Mouse (Mus musculus) intestine, embryonic 14.5 days (tissue): ENCODE results near the gene Dock1. TPM values are rescaled to one million over a fixed set of nuclear protein-coding genes. Genes with fewer than 3 reads are reported as not detected.

Experiments
- ATAC-seq: fragments of 200-750 bp; cut with Nextera tagmentation; replicated peaks from 2 replicates; pipeline ENCODE4 v1.8.0; 2017; ENCODE audit warnings: low read depth, moderate number of reproducible peaks, moderate TSS enrichment, moderate library complexity; ENCODE audit not compliant: low FRiP score, low TSS enrichment
- DNase-seq: peaks from one replicate; pipeline ENCODE4 v3.0.0-alpha.2; 2018; ENCODE audit warnings: low spot score
- H3K27ac ChIP-seq: fragments of 300-500 bp; sonication (generic); 2 replicates; pipeline ENCODE4 v1.5.1; 2014; ENCODE audit warnings: low read depth, mild to moderate bottlenecking, control low read depth
- H3K27me3 ChIP-seq: fragments of 300-500 bp; sonication (generic); replicated peaks from 2 replicates; pipeline ENCODE4 v1.6.1; 2014; ENCODE audit warnings: low read length, control low read depth; ENCODE audit not compliant: control insufficient read depth, insufficient read depth
- H3K36me3 ChIP-seq: fragments of 300-500 bp; sonication (generic); 2 replicates; pipeline ENCODE4 v1.6.1; 2014; ENCODE audit warnings: low read length, control low read depth; ENCODE audit not compliant: control insufficient read depth, insufficient read depth
- H3K4me1 ChIP-seq: fragments of 300-500 bp; sonication (generic); replicated peaks from 2 replicates; pipeline ENCODE4 v1.6.1; 2014; ENCODE audit warnings: low read length, control low read depth, mixed read lengths; ENCODE audit not compliant: control insufficient read depth, insufficient read depth
- H3K4me2 ChIP-seq: fragments of 300-500 bp; sonication (generic); 2 replicates; pipeline ENCODE4 v1.6.1; 2014; ENCODE audit warnings: low read length
- H3K4me3 ChIP-seq: fragments of 300-500 bp; sonication (generic); 2 replicates; pipeline ENCODE4 v1.5.1; 2014; ENCODE audit warnings: low read depth, low read length, control low read depth, mixed read lengths
- H3K9ac ChIP-seq: fragments of 300-500 bp; sonication (generic); 2 replicates; pipeline ENCODE4 v1.6.1; 2014; ENCODE audit warnings: mild to moderate bottlenecking, low read length
- H3K9me3 ChIP-seq: fragments of 300-500 bp; sonication (generic); 2 replicates; pipeline ENCODE4 v1.6.1; 2016; ENCODE audit warnings: low read length, control low read depth; ENCODE audit not compliant: control insufficient read depth
- WGBS: fragments of 180-500 bp; shearing (Covaris S2); extraction: QIAGEN DNeasy Blood & Tissue Kit; methylation state at CpG from one replicate; pipeline ENCODE4 v1.1.7; 2014; 5-methylcytosine and 5-hydroxymethylcytosine counted together
- polyA plus RNA-seq: library from polyadenylated mRNA; unstranded; fragments of >200 nt; fragmentation: Nextera tagmentation; extraction: Ambion mirVana; gene quantifications from 2 replicates; pipeline ENCODE4 v1.2.1, GENCODE M21; 2014

Dock1 gene
- polyA plus RNA-seq, 1 experiment from 2014 or later, result 37.9 TPM

GRCm38 (mm10) chr7:135139153-135139612 lies 468.7 kb downstream of the Dock1 start:
- 58% methylated on average over 5 of the region's 5 CpGs for WGBS
- H3K4me2 ChIP-seq, result no peak overlapping the region
- H3K36me3 ChIP-seq, result peaks cover 53% of the 10 kb centered on the region
- DNase-seq (no peak), ATAC-seq (no peak)
- H3K9ac ChIP-seq, result no peak overlapping the region
- no peak overlapping the region for H3K27ac ChIP-seq
- H3K27me3 ChIP-seq, result no peaks in the 10 kb centered on the region
- no peak overlapping the region for H3K4me3 ChIP-seq
- H3K4me1 ChIP-seq, result no peaks in the 10 kb centered on the region
- H3K9me3 ChIP-seq, result no peaks in the 10 kb centered on the region

DNA sequence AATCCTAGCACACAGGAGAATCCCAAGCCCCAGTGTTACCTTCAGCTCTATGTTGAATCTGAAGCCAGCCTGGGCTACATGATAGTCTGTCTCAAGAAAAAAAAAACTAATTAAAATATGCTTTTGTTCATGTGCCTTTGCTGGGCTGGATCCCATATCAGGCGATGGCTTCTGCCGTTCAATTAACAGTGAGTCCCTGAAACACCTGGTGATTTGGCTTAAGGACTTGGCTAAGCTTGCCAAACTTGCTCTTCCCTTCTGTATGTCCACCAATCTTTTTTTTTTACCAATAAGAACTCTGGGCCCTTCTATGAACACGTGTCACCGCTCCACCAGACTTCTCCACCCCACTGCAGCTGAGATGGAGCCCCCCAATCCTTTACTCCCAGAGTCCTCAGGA lies 474.3 kb downstream of the Dock1 start:
- WGBS, result 96% methylated on average over 4 of the region's 4 CpGs
- no peaks in the 10 kb centered on the region for H3K4me1 ChIP-seq
- no peaks in the 10 kb centered on the region for H3K9me3 ChIP-seq
- peaks cover 52% of the 10 kb centered on the region for H3K36me3 ChIP-seq
- ATAC-seq (no peak), DNase-seq (no peak)
- no peaks in the 10 kb centered on the region for H3K27me3 ChIP-seq
- H3K27ac ChIP-seq, result no peak overlapping the region
- H3K4me2 ChIP-seq, result no peak overlapping the region
- H3K4me3 ChIP-seq, result no peak overlapping the region
- H3K9ac ChIP-seq, result no peak overlapping the region

- no peak overlapping the region for H3K4me2 ChIP-seq
- no peak for ATAC-seq
- H3K9me3 ChIP-seq, result no peaks in the 10 kb centered on the region
- peaks cover 22% of the 10 kb centered on the region for H3K36me3 ChIP-seq
- 83% methylated on average over 2 of the region's 2 CpGs for WGBS
- no peak overlapping the region for H3K4me3 ChIP-seq
- H3K9ac ChIP-seq, result no peak overlapping the region
- no peaks in the 10 kb centered on the region for H3K4me1 ChIP-seq
- no peaks in the 10 kb centered on the region for H3K27me3 ChIP-seq
- no peak overlapping the region for H3K27ac ChIP-seq
- no peak for DNase-seq
These were observed 480.5 kb downstream of the Dock1 start for GRCm38 (mm10) chr7:135150926-135151325.

GRCm38 (mm10) chr7:135157571-135157970 lies 487.1 kb downstream of the Dock1 start:
- Histone ChIP-seq H3K27me3 (no peaks in the 10 kb centered on the region), H3K36me3 (peaks cover 25% of the 10 kb centered on the region), H3K4me3 (no peak overlapping the region), H3K27ac (no peak overlapping the region), H3K9me3 (no peaks in the 10 kb centered on the region), H3K9ac (no peak overlapping the region), H3K4me1 (no peaks in the 10 kb centered on the region), H3K4me2 (no peak overlapping the region)
- ATAC-seq, result no peak
- 87% methylated on average over 5 of the region's 5 CpGs for WGBS
- no peak for DNase-seq

DNA sequence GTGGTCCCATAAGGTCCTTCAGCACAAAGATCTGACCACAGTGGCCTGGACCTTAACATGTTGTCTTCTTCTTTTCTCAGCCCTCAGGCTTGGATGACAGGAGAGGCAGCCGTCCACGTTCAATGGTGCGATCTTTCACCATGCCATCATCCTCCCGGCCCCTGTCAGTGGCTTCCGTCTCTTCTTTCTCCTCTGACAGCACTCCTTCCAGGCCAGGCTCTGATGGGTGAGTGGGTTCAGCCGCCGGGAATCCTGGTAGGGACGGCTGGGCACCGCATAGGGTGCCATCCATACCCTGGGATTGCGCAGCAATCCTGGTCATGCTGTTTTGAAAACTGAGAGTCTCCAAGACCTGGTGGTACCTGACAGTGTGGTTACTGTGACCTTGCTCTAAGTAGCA lies 487.9 kb downstream of the Dock1 start:
- Histone ChIP-seq H3K9me3 (no peaks in the 10 kb centered on the region), H3K27me3 (no peaks in the 10 kb centered on the region), H3K36me3 (peaks cover 33% of the 10 kb centered on the region), H3K9ac (no peak overlapping the region), H3K27ac (no peak overlapping the region), H3K4me3 (no peak overlapping the region), H3K4me2 (no peak overlapping the region), H3K4me1 (no peaks in the 10 kb centered on the region)
- ATAC-seq, result no peak
- WGBS, result 93% methylated on average over 10 of the region's 10 CpGs
- no peak for DNase-seq

DNA sequence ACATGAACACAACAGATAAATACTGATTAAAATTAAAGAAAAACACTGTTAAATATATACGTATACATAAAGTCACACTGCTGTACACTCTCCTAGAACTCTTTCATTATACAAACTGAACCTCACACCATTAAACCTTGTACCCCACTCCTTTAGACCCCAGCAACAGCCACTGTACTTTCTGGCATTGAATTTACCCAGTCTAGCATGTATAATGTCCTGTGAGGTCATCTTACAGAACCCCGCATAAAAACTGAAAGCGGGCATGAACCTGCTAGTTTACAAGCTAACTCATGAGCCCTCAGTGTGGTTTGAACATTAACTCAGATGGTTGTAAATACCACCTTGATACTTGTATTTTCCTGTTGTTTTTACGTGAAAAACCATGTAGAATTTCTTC lies 489.2 kb downstream of the Dock1 start:
- ATAC-seq (no peak), DNase-seq (no peak)
- WGBS, result 81% methylated on average over 4 of the region's 4 CpGs
- H3K9ac ChIP-seq, result no peak overlapping the region
- H3K4me3 ChIP-seq, result no peak overlapping the region
- H3K27me3 ChIP-seq, result no peaks in the 10 kb centered on the region
- no peak overlapping the region for H3K27ac ChIP-seq
- H3K4me2 ChIP-seq, result no peak overlapping the region
- H3K4me1 ChIP-seq, result no peaks in the 10 kb centered on the region
- H3K36me3 ChIP-seq, result peaks cover 44% of the 10 kb centered on the region
- H3K9me3 ChIP-seq, result no peaks in the 10 kb centered on the region

DNA sequence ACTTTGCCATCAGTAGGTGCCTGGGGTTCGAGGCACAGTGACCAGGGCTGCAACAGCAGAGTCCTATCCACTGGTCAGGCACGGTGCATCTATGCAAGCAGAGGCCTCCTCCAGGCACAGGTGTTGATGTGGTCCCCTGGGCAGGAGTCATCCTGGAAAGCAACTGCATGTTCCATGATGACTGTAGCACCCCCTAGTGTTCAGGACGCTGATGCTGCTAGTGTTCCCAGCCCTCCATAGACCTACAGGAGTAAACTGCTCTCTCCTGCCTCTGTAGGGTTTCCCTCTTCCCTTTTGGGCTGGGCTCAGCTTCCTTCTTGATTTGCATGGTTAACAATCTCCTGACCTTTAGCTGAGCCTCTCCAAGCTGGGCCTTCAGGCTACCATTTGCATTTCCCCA lies 494.7 kb downstream of the Dock1 start:
- no peaks in the 10 kb centered on the region for H3K27me3 ChIP-seq
- DNase-seq (peak; percentile 65), ATAC-seq (no peak)
- WGBS, result 44% methylated on average over 3 of the region's 3 CpGs
- H3K9me3 ChIP-seq, result no peaks in the 10 kb centered on the region
- H3K9ac ChIP-seq, result no peak overlapping the region
- H3K27ac ChIP-seq, result no peak overlapping the region
- H3K4me1 ChIP-seq, result no peaks in the 10 kb centered on the region
- no peak overlapping the region for H3K4me2 ChIP-seq
- no peak overlapping the region for H3K4me3 ChIP-seq
- H3K36me3 ChIP-seq, result peaks cover 67% of the 10 kb centered on the region

GRCm38 (mm10) chr7:135169936-135170335 lies 499.5 kb downstream of the Dock1 start:
- Histone ChIP-seq H3K27ac (no peak overlapping the region), H3K27me3 (no peaks in the 10 kb centered on the region), H3K9me3 (no peaks in the 10 kb centered on the region), H3K4me1 (no peaks in the 10 kb centered on the region), H3K9ac (no peak overlapping the region), H3K36me3 (peaks cover 54% of the 10 kb centered on the region), H3K4me2 (no peak overlapping the region), H3K4me3 (no peak overlapping the region)
- ATAC-seq (no peak), DNase-seq (no peak)
- WGBS, result 79% methylated on average over 4 of the region's 4 CpGs

DNA sequence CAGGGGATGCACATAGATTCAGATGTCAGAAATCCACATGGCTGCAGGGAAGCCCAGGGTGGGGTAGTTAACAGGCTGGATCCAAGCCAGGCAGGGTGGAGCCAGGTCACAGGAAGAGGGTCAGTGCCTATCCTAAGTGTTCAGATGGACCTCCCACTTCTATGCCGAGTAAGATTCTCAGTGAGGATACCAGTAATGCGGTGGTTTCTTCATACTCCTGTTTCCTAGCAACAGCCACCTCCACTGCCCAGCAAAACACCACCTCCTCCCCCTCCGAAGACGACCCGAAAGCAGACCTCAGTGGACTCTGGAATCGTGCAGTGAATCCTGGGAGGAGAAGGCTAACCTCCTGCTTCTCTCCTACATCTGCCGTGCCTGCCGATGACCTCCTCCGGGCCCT lies 501.8 kb downstream of the Dock1 start:
- Histone ChIP-seq H3K4me2 (no peak overlapping the region), H3K36me3 (peaks cover 37% of the 10 kb centered on the region), H3K9ac (no peak overlapping the region), H3K27ac (no peak overlapping the region), H3K27me3 (no peaks in the 10 kb centered on the region), H3K9me3 (no peaks in the 10 kb centered on the region), H3K4me3 (no peak overlapping the region), H3K4me1 (no peaks in the 10 kb centered on the region)
- DNase-seq (no peak), ATAC-seq (no peak)
- WGBS, result 72% methylated on average over 9 of the region's 9 CpGs
